Mouse (Mus musculus) kidney, embryonic 14.5 days (tissue): ENCODE measurements around the gene Fto. TPM values are rescaled to one million over a fixed set of nuclear protein-coding genes. Genes with fewer than 3 reads are reported as not detected.

Experiments used
- ATAC-seq: fragments of 200-750 bp; cut with Nextera tagmentation; 2 replicates; pipeline ENCODE4 v1.8.0; 2017; ENCODE audit warnings: moderate number of reproducible peaks, mild to moderate bottlenecking, moderate TSS enrichment, moderate library complexity; ENCODE audit not compliant: low FRiP score, low TSS enrichment
- H3K27ac ChIP-seq: fragments of 300-500 bp; sonication (generic); 2 replicates; pipeline ENCODE4 v1.5.1; 2014; ENCODE audit warnings: low read depth, mild to moderate bottlenecking, low read length, moderate library complexity, mixed read lengths
- H3K27me3 ChIP-seq: fragments of 300-500 bp; sonication (generic); 2 replicates; pipeline ENCODE4 v1.6.1; 2014; ENCODE audit warnings: mild to moderate bottlenecking, low read length; ENCODE audit not compliant: control insufficient read depth, insufficient read depth
- H3K36me3 ChIP-seq: fragments of 300-500 bp; sonication (generic); 2 replicates; pipeline ENCODE4 v1.6.1; 2014; ENCODE audit warnings: low read length, mixed read lengths; ENCODE audit not compliant: control insufficient read depth, insufficient read depth
- H3K4me1 ChIP-seq: fragments of 300-500 bp; sonication (generic); 2 replicates; pipeline ENCODE4 v1.6.1; 2014; ENCODE audit warnings: low read length, mixed read lengths; ENCODE audit not compliant: control insufficient read depth, insufficient read depth
- H3K4me2 ChIP-seq: fragments of 300-500 bp; sonication (generic); replicated peaks from 2 replicates; pipeline ENCODE4 v1.6.1; 2014; ENCODE audit warnings: low read depth, mild to moderate bottlenecking, low read length
- H3K4me3 ChIP-seq: fragments of 300-500 bp; sonication (generic); 2 replicates; pipeline ENCODE4 v1.5.1; 2014; ENCODE audit warnings: mild to moderate bottlenecking, low read length
- H3K9ac ChIP-seq: fragments of 300-500 bp; sonication (generic); 2 replicates; pipeline ENCODE4 v1.6.1; 2014; ENCODE audit warnings: low read depth, mild to moderate bottlenecking, low read length, moderate library complexity
- H3K9me3 ChIP-seq: fragments of 300-500 bp; sonication (generic); 2 replicates; pipeline ENCODE4 v1.6.1; 2016; ENCODE audit warnings: low read length; ENCODE audit not compliant: control insufficient read depth
- WGBS: fragments of 180-500 bp; shearing (Covaris S2); extraction: QIAGEN DNeasy Blood & Tissue Kit; methylation state at CpG from one replicate; pipeline ENCODE4 v1.1.7; 2014; 5-methylcytosine and 5-hydroxymethylcytosine counted together
- polyA plus RNA-seq: library from polyadenylated mRNA; unstranded; fragments of >200 nt; fragmentation: Nextera tagmentation; extraction: Ambion mirVana; gene quantifications from 2 replicates; pipeline ENCODE4 v1.2.1, GENCODE M21; 2014

The Fto gene
- polyA plus RNA-seq, 1 experiment from 2014 or later: 94.3 TPM

GRCm38 (mm10) chr8:91460965-91461364 lies 147.6 kb downstream of the Fto start:
- no peaks in the 10 kb centered on the region for H3K36me3 ChIP-seq
- H3K27me3 ChIP-seq: no peaks in the 10 kb centered on the region
- no peaks in the 10 kb centered on the region for H3K9me3 ChIP-seq
- no peak overlapping the region for H3K27ac ChIP-seq
- WGBS: 95% methylated on average over 6 of the region's 6 CpGs
- no peaks in the 10 kb centered on the region for H3K4me1 ChIP-seq
- no peak overlapping the region for H3K4me3 ChIP-seq
- H3K4me2 ChIP-seq: no peak overlapping the region
- no peak overlapping the region for H3K9ac ChIP-seq
- no peak for ATAC-seq

GRCm38 (mm10) chr8:91463757-91464156 lies 150.4 kb downstream of the Fto start:
- no peaks in the 10 kb centered on the region for H3K9me3 ChIP-seq
- no peak overlapping the region for H3K27ac ChIP-seq
- H3K4me2 ChIP-seq: no peak overlapping the region
- no peaks in the 10 kb centered on the region for H3K27me3 ChIP-seq
- H3K36me3 ChIP-seq: 0 out of 2 replicates have a peak, but pooled peaks cover 3% of the 10 kb centered on the region
- H3K4me3 ChIP-seq: no peak overlapping the region
- no peak for ATAC-seq
- no peaks in the 10 kb centered on the region for H3K4me1 ChIP-seq
- 74% methylated on average over 2 of the region's 2 CpGs for WGBS
- H3K9ac ChIP-seq: no peak overlapping the region

DNA sequence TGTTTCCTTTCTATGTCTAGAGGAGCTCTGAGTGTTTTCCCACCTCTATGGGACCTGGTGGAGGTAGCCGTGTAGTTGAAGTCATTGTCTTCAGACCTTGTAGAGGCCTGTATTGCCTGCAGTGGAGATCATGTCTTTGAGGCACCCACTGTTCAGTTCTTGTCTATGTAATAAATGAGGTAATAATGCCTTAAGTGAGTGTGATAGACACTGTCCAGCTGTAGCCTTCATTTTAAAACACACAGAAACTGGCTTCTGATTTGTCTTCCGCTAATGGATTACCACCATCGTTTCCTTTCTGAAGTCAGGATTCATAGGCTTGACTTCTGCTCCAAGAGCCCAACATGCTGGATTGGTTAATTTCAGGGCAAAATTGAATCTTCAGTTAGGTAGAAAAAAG lies 154.1 kb downstream of the Fto start:
- WGBS: 83% methylated on average over 3 of the region's 3 CpGs
- H3K9ac ChIP-seq: no peak overlapping the region
- H3K4me2 ChIP-seq: no peak overlapping the region
- H3K4me1 ChIP-seq: no peaks in the 10 kb centered on the region
- no peak overlapping the region for H3K27ac ChIP-seq
- no peaks in the 10 kb centered on the region for H3K9me3 ChIP-seq
- 0 out of 2 replicates have a peak, but pooled peaks cover 4% of the 10 kb centered on the region for H3K36me3 ChIP-seq
- H3K4me3 ChIP-seq: no peak overlapping the region
- no peaks in the 10 kb centered on the region for H3K27me3 ChIP-seq
- no peak for ATAC-seq

GRCm38 (mm10) chr8:91467881-91468534 lies 154.7 kb downstream of the Fto start:
- no peak overlapping the region for H3K9ac ChIP-seq
- no peak overlapping the region for H3K4me3 ChIP-seq
- H3K36me3 ChIP-seq: 0 out of 2 replicates have a peak, but pooled peaks cover 4% of the 10 kb centered on the region
- no peak for ATAC-seq
- no peaks in the 10 kb centered on the region for H3K4me1 ChIP-seq
- H3K9me3 ChIP-seq: no peaks in the 10 kb centered on the region
- H3K27ac ChIP-seq: no peak overlapping the region
- H3K27me3 ChIP-seq: no peaks in the 10 kb centered on the region
- WGBS: 75% methylated on average over 8 of the region's 8 CpGs
- no peak overlapping the region for H3K4me2 ChIP-seq

DNA sequence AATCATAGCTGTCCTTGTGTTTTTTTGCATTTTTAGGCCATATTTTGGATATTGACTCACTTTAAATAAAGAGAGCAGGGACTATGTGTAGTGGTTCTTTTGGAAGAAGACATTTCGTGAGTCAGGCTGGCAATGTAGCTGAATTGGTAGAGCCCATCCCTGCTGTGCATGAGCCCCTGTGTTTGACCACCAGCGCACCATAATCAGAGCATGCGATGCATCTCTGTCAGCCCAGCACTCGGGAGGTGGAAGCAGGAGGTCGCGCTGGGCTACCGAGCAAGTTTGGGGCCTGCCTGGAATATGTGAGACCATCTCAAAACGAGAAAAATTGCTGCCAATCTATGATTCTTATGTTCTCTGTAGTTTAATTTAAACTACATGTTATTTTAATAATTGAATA lies 156.1 kb downstream of the Fto start:
- H3K4me3 ChIP-seq: no peak overlapping the region
- H3K4me1 ChIP-seq: no peaks in the 10 kb centered on the region
- H3K4me2 ChIP-seq: no peak overlapping the region
- H3K27ac ChIP-seq: no peak overlapping the region
- H3K9me3 ChIP-seq: no peaks in the 10 kb centered on the region
- 93% methylated on average over 8 of the region's 8 CpGs for WGBS
- H3K36me3 ChIP-seq: 0 out of 2 replicates have a peak, but pooled peaks cover 9% of the 10 kb centered on the region
- ATAC-seq: no peak
- H3K9ac ChIP-seq: no peak overlapping the region
- no peaks in the 10 kb centered on the region for H3K27me3 ChIP-seq

DNA sequence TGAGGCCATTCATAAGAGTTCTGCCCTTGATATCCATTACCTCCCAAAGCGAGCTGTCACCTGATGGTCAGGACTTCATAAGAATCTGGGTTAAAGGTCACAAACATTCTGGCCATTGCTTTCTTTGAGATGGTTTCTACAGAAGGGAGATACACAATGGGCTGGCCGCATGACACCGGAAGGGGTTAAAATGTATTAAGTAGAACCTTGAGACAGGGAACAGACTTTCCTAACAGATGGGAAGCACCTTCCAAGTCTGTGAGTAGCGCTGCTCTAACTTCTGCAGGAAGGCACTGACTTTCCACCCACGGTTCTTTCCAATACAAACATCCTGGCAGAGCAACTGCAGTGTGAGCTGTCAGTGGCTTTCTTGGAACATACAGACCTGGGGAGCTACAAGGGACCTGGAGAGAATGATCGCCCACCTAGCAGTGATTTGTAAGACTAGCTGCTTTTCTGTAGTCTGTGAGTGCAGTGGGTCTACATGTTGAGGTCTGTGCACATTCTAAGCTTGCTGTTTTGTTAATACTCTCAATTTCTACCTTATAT lies 161.5 kb downstream of the Fto start:
- H3K4me3 ChIP-seq: no peak overlapping the region
- H3K4me2 ChIP-seq: no peak overlapping the region
- ATAC-seq: no peak
- no peaks in the 10 kb centered on the region for H3K9me3 ChIP-seq
- H3K27ac ChIP-seq: no peak overlapping the region
- no peaks in the 10 kb centered on the region for H3K4me1 ChIP-seq
- H3K9ac ChIP-seq: no peak overlapping the region
- WGBS: 85% methylated on average over 6 of the region's 6 CpGs
- H3K36me3 ChIP-seq: peaks cover 9% of the 10 kb centered on the region; the same call in 1 of the 2 replicates
- no peaks in the 10 kb centered on the region for H3K27me3 ChIP-seq

DNA sequence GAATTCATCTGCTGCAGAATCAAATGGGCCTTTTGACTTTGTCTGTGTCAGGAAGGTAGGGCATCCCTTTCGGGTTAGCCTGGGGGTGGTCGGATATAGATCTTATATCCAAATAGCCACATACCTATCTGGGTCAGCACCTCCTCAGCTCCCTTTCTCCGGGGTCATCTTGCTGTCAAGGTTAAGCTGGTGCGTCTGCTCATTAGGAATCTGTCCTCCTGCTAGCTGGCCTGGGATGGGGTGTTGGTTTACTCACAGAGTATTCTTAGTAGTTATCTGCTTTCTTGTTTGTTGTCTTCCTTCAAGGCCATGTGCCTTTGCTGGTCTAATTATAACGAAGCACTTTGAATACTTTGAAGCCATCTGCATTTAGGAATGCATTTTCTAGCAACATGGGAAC lies 163.7 kb downstream of the Fto start:
- Histone ChIP-seq H3K36me3 (peaks cover 9% of the 10 kb centered on the region; the same call in 1 of the 2 replicates), H3K4me1 (no peaks in the 10 kb centered on the region), H3K9me3 (no peaks in the 10 kb centered on the region), H3K27ac (no peak overlapping the region), H3K9ac (no peak overlapping the region), H3K4me3 (no peak overlapping the region), H3K4me2 (no peak overlapping the region), H3K27me3 (no peaks in the 10 kb centered on the region)
- WGBS: 83% methylated on average over 5 of the region's 5 CpGs
- ATAC-seq: no peak

DNA sequence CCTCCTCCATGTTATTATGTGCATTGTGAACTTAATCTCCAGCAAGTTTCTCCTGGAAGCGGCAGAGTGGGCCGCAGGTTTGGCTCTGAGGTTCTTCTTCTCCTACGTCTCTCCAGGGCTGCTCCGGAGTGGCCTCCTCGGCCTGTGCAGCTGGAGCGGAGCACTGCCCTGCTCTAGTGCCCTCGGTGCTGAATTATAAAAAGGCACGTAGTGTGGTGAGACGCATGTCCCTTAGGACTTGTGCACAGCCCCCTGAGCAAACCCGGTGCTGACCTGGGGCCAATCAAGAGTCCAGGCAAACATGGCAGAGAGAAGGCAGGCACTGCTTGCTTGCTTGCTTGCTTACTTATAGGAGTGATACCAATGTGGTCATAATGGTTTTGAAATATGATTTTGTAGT lies 164.1 kb downstream of the Fto start:
- WGBS: 85% methylated on average over 10 of the region's 10 CpGs
- no peaks in the 10 kb centered on the region for H3K27me3 ChIP-seq
- peaks cover 9% of the 10 kb centered on the region; the same call in 1 of the 2 replicates for H3K36me3 ChIP-seq
- H3K9me3 ChIP-seq: no peaks in the 10 kb centered on the region
- H3K4me1 ChIP-seq: no peaks in the 10 kb centered on the region
- H3K4me3 ChIP-seq: no peak overlapping the region
- H3K9ac ChIP-seq: no peak overlapping the region
- H3K27ac ChIP-seq: no peak overlapping the region
- H3K4me2 ChIP-seq: no peak overlapping the region
- ATAC-seq: no peak

GRCm38 (mm10) chr8:91482511-91482910 lies 169.2 kb downstream of the Fto start:
- no peak overlapping the region for H3K9ac ChIP-seq
- no peaks in the 10 kb centered on the region; the same call in 1 of the 2 replicates for H3K36me3 ChIP-seq
- no peaks in the 10 kb centered on the region for H3K9me3 ChIP-seq
- H3K4me2 ChIP-seq: no peak overlapping the region
- WGBS: 60% methylated on average over 9 of the region's 9 CpGs
- no peak overlapping the region for H3K27ac ChIP-seq
- ATAC-seq: no peak
- H3K4me1 ChIP-seq: no peaks in the 10 kb centered on the region
- no peaks in the 10 kb centered on the region for H3K27me3 ChIP-seq
- H3K4me3 ChIP-seq: no peak overlapping the region
